Comparison of ENCODE assay signal across 12 mouse cellular contexts in the genomic region with DNA sequence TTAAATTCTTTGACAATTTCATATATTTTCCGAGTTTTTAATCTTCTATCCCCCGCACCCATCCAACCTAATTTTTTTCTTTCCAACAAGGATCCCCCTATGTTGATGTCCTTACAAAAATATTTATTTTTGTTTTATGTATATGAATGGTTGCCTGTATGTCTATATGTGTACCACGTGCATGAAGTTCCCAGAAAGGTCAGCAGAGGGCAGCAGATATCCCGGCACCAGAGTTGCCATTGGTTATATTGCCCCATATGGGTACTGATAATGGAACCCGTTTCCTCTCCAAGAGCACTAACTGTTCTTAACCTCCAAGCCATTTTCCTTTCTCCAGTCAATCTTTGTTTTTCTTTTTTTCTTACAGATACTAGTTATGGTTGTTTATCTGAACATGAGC.
A peak's percentile ranks its signal among the peaks of the same experiment; 100 is the strongest.
DNase-seq lines count a peak whose midpoint lies in the region; ATAC-seq and TF ChIP-seq lines count a peak whose summit lies in the region.
"Had no signal": no experiment of that assay in that cellular context is flagged by ENCODE, and none has a peak within 500 bp of the region (broad histone marks: within the 10 kb centered on the region; RNA-seq: fewer than 3 reads in every experiment).

No protein-coding gene starts in this region.

- DNase-seq in kidney, postnatal 0 days (ENCODE audit: low spot score): no peak
- DNase-seq in kidney, adult 8-10 months: no peak
- DNase-seq in B cell, adult 2 months: peak; percentile 8 to 20
- DNase-seq in NIH3T3 (ENCODE audit: low read depth): peak; percentile 1
- DNase-seq in layer of hippocampus, adult 18-20 months (ENCODE audit: low spot score in 2 of 2): no peak
- no peak for DNase-seq in kidney, postnatal 25 days
- DNase-seq: cerebellum, adult 8-10 months had no signal

- no peaks in the 10 kb centered on the region for H3K36me3 ChIP-seq in kidney, postnatal 0 days (ENCODE audit: insufficient read depth, low read length)
- H3K36me3 ChIP-seq: heart, embryonic 13.5 days; intestine, embryonic 15.5 days; neural tube, embryonic 12.5 days had no signal

- WGBS in kidney, postnatal 0 days: 92% methylated on average over 5 of the region's 5 CpGs

- no peak for ATAC-seq in kidney, postnatal 0 days (replicated peaks; ENCODE audit: low FRiP score, low read depth)
- ATAC-seq in megakaryocyte progenitor cell, adult 5-6 weeks (replicated peaks; ENCODE audit: poor library complexity): peak; percentile 92
- ATAC-seq: intestine, embryonic 15.5 days had no signal

- no peak overlapping the region for H3K4me2 ChIP-seq in kidney, postnatal 0 days (ENCODE audit: low read length)
- H3K4me2 ChIP-seq: heart, embryonic 13.5 days; intestine, embryonic 15.5 days; neural tube, embryonic 12.5 days had no signal

- no peaks in the 10 kb centered on the region for H3K9me3 ChIP-seq in kidney, postnatal 0 days (replicated peaks; ENCODE audit: low read length)
- H3K9me3 ChIP-seq: heart, embryonic 13.5 days; intestine, embryonic 15.5 days; neural tube, embryonic 12.5 days had no signal

- H3K4me3 ChIP-seq in kidney, postnatal 0 days (replicated peaks; ENCODE audit: low read depth, low read length): no peak overlapping the region
- H3K4me3 ChIP-seq: heart, embryonic 13.5 days; intestine, embryonic 15.5 days; neural tube, embryonic 12.5 days had no signal

- H3K4me1 ChIP-seq in kidney, postnatal 0 days (replicated peaks; ENCODE audit: insufficient read depth, low read length): no peaks in the 10 kb centered on the region
- H3K4me1 ChIP-seq: heart, embryonic 13.5 days; intestine, embryonic 15.5 days; neural tube, embryonic 12.5 days had no signal

- no peak overlapping the region for H3K9ac ChIP-seq in kidney, postnatal 0 days (ENCODE audit: low read depth, low read length)
- H3K9ac ChIP-seq: heart, embryonic 13.5 days; intestine, embryonic 15.5 days; neural tube, embryonic 12.5 days had no signal

- no peaks in the 10 kb centered on the region for H3K27me3 ChIP-seq in kidney, postnatal 0 days (ENCODE audit: insufficient read depth, low read length)
- H3K27me3 ChIP-seq: heart, embryonic 13.5 days; intestine, embryonic 15.5 days; neural tube, embryonic 12.5 days had no signal

- H3K27ac ChIP-seq in kidney, postnatal 0 days: no peak overlapping the region
- H3K27ac ChIP-seq: heart, embryonic 13.5 days; intestine, embryonic 15.5 days; macrophage; neural tube, embryonic 12.5 days had no signal

- TF ChIP-seq CTCF in kidney, postnatal 0 days (IDR thresholded peaks at IDR 0.05; ENCODE audit: low read depth): peak; percentile 31; the same call in 1 of the 2 replicates

Comparison
In these comparisons a context has a peak if more than half of its experiments do, and no peak if none do; other contexts are left out.
1. DNase-seq: peak in B cell, adult 2 months (2 of 2) and NIH3T3 (single experiment); none in kidney, postnatal 0 days (single experiment), kidney, adult 8-10 months (0 of 2), layer of hippocampus, adult 18-20 months (0 of 2) and kidney, postnatal 25 days (0 of 2).